Mouse (Mus musculus): ENCODE data around the gene Tuft1.

DNA sequence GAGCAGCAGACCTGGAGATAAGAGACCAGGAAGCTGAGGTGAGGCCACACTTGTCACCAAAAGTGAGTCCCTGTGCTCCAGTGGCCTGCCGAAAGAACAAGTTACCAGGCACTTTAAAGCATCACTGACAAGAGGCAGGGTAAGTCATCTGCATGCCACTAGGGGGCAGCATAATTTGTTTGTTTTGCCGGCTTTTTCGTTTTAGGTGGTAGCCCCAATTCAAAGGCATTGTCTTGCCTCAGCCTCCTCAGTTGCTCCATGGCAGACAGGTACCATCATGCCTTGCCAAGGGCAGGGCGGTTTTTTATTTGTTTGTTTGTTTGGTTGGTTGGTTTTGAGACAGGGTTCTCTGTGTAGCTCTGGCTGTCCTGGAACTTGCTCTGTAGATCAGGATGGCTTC, 42.0 kb downstream of the Tuft1 start:
- TF ChIP-seq CTCF (IDR thresholded peaks at IDR 0.05; ENCODE audit: borderline replicate concordance, insufficient read depth, low read length) (no peak), POLR2A (IDR thresholded peaks at IDR 0.05; ENCODE audit: low read depth, low read length) (no peak)

All from embryonic fibroblast, embryonic 13.5 days (primary cell).